Mouse (Mus musculus) limb, embryonic 12.5 days (tissue): Measurements from ENCODE around the gene Tph2. TPM values are rescaled to one million over a fixed set of nuclear protein-coding genes. Genes with fewer than 3 reads are reported as not detected.

Source experiments
- ATAC-seq: fragments of 200-750 bp; cut with Nextera tagmentation; 2 replicates; pipeline ENCODE4 v1.8.0; 2017; ENCODE audit warnings: low read depth, moderate TSS enrichment; ENCODE audit not compliant: insufficient number of reproducible peaks, insufficient read depth, low FRiP score, low TSS enrichment
- H3K27ac ChIP-seq: fragments of 300-500 bp; sonication (generic); 2 replicates; pipeline ENCODE4 v1.5.1; 2016; ENCODE audit warnings: mild to moderate bottlenecking, moderate library complexity
- H3K27me3 ChIP-seq: fragments of 300-500 bp; sonication (generic); 2 replicates; pipeline ENCODE4 v1.6.1; 2016; ENCODE audit warnings: mild to moderate bottlenecking, moderate library complexity
- H3K36me3 ChIP-seq: fragments of 300-500 bp; sonication (generic); 2 replicates; pipeline ENCODE4 v1.6.1; 2016; ENCODE audit warnings: mild to moderate bottlenecking, moderate library complexity
- H3K4me1 ChIP-seq: fragments of 300-500 bp; sonication (generic); replicated peaks from 2 replicates; pipeline ENCODE4 v1.6.1; 2016
- H3K4me2 ChIP-seq: fragments of 300-500 bp; sonication (generic); 2 replicates; pipeline ENCODE4 v1.6.1; 2016; ENCODE audit warnings: mild to moderate bottlenecking, moderate library complexity
- H3K4me3 ChIP-seq: fragments of 300-500 bp; sonication (generic); replicated peaks from 2 replicates; pipeline ENCODE4 v1.5.1; 2016; ENCODE audit warnings: mild to moderate bottlenecking
- H3K9ac ChIP-seq: fragments of 300-500 bp; sonication (generic); replicated peaks from 2 replicates; pipeline ENCODE4 v1.6.1; 2016; ENCODE audit warnings: mild to moderate bottlenecking, moderate library complexity
- H3K9me3 ChIP-seq: fragments of 300-500 bp; sonication (generic); 2 replicates; pipeline ENCODE4 v1.6.1; 2016; ENCODE audit warnings: mild to moderate bottlenecking, moderate library complexity
- WGBS: fragments of 180-500 bp; shearing (Covaris S2); methylation state at CpG from one replicate; pipeline ENCODE4 v1.1.7; 2016; 5-methylcytosine and 5-hydroxymethylcytosine counted together
- polyA plus RNA-seq: library from polyadenylated mRNA; unstranded; fragments of >200 nt; fragmentation: Nextera tagmentation; extraction: Ambion mirVana; gene quantifications from 2 replicates; pipeline ENCODE4 v1.2.1, GENCODE M21; 2016

Tph2 gene
- not detected in 2 replicates for polyA plus RNA-seq

- no peaks in the 10 kb centered on the region for H3K9me3 ChIP-seq
- H3K9ac ChIP-seq = no peak within 1 kb of the TSS
- 6% methylated on average over 9 of the region's 9 CpGs for WGBS
- H3K36me3 ChIP-seq = no peaks in the 10 kb centered on the region
- no peak within 1 kb of the TSS for H3K4me3 ChIP-seq
- no peak within 1 kb of the TSS for H3K27ac ChIP-seq
- no peaks in the 10 kb centered on the region for H3K4me1 ChIP-seq
- H3K4me2 ChIP-seq = no peak within 1 kb of the TSS
- H3K27me3 ChIP-seq = no peaks in the 10 kb centered on the region
- ATAC-seq = no peak
Observed at GRCm38 (mm10) chr10:115184697-115185096, at the start of gene Tph2. TSS of gene Tph2 (minus strand) at chr10:115185022.

GRCm38 (mm10) chr10:115233798-115234197 lies 49.0 kb upstream of the Tph2 start:
- Histone ChIP-seq H3K4me2 (no peak overlapping the region), H3K27ac (no peak overlapping the region), H3K4me1 (no peaks in the 10 kb centered on the region), H3K9me3 (no peaks in the 10 kb centered on the region), H3K9ac (no peak overlapping the region), H3K4me3 (no peak overlapping the region), H3K36me3 (peaks cover 57% of the 10 kb centered on the region), H3K27me3 (no peaks in the 10 kb centered on the region)
- WGBS = 83% methylated on average over 3 of the region's 3 CpGs
- no peak for ATAC-seq

- Histone ChIP-seq H3K4me2 (no peak overlapping the region), H3K9me3 (no peaks in the 10 kb centered on the region), H3K27me3 (no peaks in the 10 kb centered on the region), H3K4me1 (no peaks in the 10 kb centered on the region), H3K27ac (no peak overlapping the region), H3K36me3 (peaks cover 54% of the 10 kb centered on the region), H3K9ac (no peak overlapping the region), H3K4me3 (no peak overlapping the region)
- WGBS = 90% methylated on average over 3 of the region's 3 CpGs
- ATAC-seq = no peak
Observed at GRCm38 (mm10) chr10:115232513-115232912, 47.7 kb upstream of the Tph2 start.

GRCm38 (mm10) chr10:115229023-115229422 lies 44.2 kb upstream of the Tph2 start:
- peaks cover 54% of the 10 kb centered on the region for H3K36me3 ChIP-seq
- WGBS = 87% methylated on average over 9 of the region's 9 CpGs
- no peak overlapping the region for H3K4me3 ChIP-seq
- H3K27me3 ChIP-seq = no peaks in the 10 kb centered on the region
- H3K9ac ChIP-seq = no peak overlapping the region
- no peak overlapping the region for H3K27ac ChIP-seq
- H3K4me1 ChIP-seq = no peaks in the 10 kb centered on the region
- H3K4me2 ChIP-seq = no peak overlapping the region
- no peaks in the 10 kb centered on the region for H3K9me3 ChIP-seq
- ATAC-seq = no peak

- Histone ChIP-seq H3K4me3 (no peak overlapping the region), H3K4me2 (no peak overlapping the region), H3K9me3 (no peaks in the 10 kb centered on the region), H3K27ac (no peak overlapping the region), H3K27me3 (no peaks in the 10 kb centered on the region), H3K36me3 (peaks cover 41% of the 10 kb centered on the region), H3K4me1 (no peaks in the 10 kb centered on the region), H3K9ac (no peak overlapping the region)
- ATAC-seq = no peak
- 88% methylated on average over 7 of the region's 7 CpGs for WGBS
Observed at GRCm38 (mm10) chr10:115226586-115226985, 41.8 kb upstream of the Tph2 start.

- no peaks in the 10 kb centered on the region for H3K27me3 ChIP-seq
- peaks cover 44% of the 10 kb centered on the region for H3K36me3 ChIP-seq
- H3K9ac ChIP-seq = no peak overlapping the region
- H3K4me1 ChIP-seq = no peaks in the 10 kb centered on the region
- no peak overlapping the region for H3K4me2 ChIP-seq
- 88% methylated on average over 3 of the region's 3 CpGs for WGBS
- no peak overlapping the region for H3K4me3 ChIP-seq
- ATAC-seq = no peak
- no peaks in the 10 kb centered on the region for H3K9me3 ChIP-seq
- H3K27ac ChIP-seq = no peak overlapping the region
Observed at GRCm38 (mm10) chr10:115223845-115224244, 39.0 kb upstream of the Tph2 start.

- Histone ChIP-seq H3K4me2 (no peak overlapping the region), H3K4me1 (no peaks in the 10 kb centered on the region), H3K9me3 (no peaks in the 10 kb centered on the region), H3K36me3 (peaks cover 67% of the 10 kb centered on the region), H3K27me3 (no peaks in the 10 kb centered on the region), H3K4me3 (no peak overlapping the region), H3K27ac (no peak overlapping the region), H3K9ac (no peak overlapping the region)
- 95% methylated on average over 11 of the region's 11 CpGs for WGBS
- no peak for ATAC-seq
Observed at GRCm38 (mm10) chr10:115212916-115213580, 28.2 kb upstream of the Tph2 start.

GRCm38 (mm10) chr10:115205825-115206224 lies 21.0 kb upstream of the Tph2 start:
- no peaks in the 10 kb centered on the region for H3K9me3 ChIP-seq
- no peaks in the 10 kb centered on the region for H3K4me1 ChIP-seq
- no peak overlapping the region for H3K27ac ChIP-seq
- 91% methylated on average over 3 of the region's 3 CpGs for WGBS
- ATAC-seq = no peak
- H3K27me3 ChIP-seq = no peaks in the 10 kb centered on the region
- no peak overlapping the region for H3K4me3 ChIP-seq
- H3K36me3 ChIP-seq = peaks cover 70% of the 10 kb centered on the region
- H3K4me2 ChIP-seq = no peak overlapping the region
- H3K9ac ChIP-seq = no peak overlapping the region

- Histone ChIP-seq H3K27ac (no peak overlapping the region), H3K4me1 (no peaks in the 10 kb centered on the region), H3K27me3 (no peaks in the 10 kb centered on the region), H3K4me3 (no peak overlapping the region), H3K9ac (no peak overlapping the region), H3K36me3 (peaks cover 70% of the 10 kb centered on the region), H3K4me2 (no peak overlapping the region), H3K9me3 (no peaks in the 10 kb centered on the region)
- no peak for ATAC-seq
- WGBS = 88% methylated on average over 1 of the region's 1 CpGs
Observed at GRCm38 (mm10) chr10:115205284-115205683, 20.5 kb upstream of the Tph2 start.

GRCm38 (mm10) chr10:115191214-115191613 lies 6.4 kb upstream of the Tph2 start:
- no peaks in the 10 kb centered on the region for H3K9me3 ChIP-seq
- H3K4me1 ChIP-seq = no peaks in the 10 kb centered on the region
- H3K4me2 ChIP-seq = no peak overlapping the region
- H3K36me3 ChIP-seq = no peaks in the 10 kb centered on the region
- no peaks in the 10 kb centered on the region for H3K27me3 ChIP-seq
- ATAC-seq = no peak
- no peak overlapping the region for H3K9ac ChIP-seq
- no peak overlapping the region for H3K4me3 ChIP-seq
- H3K27ac ChIP-seq = no peak overlapping the region
- 85% methylated on average over 7 of the region's 7 CpGs for WGBS

GRCm38 (mm10) chr10:115187390-115187789 lies 2.6 kb upstream of the Tph2 start:
- Histone ChIP-seq H3K4me1 (no peaks in the 10 kb centered on the region), H3K36me3 (no peaks in the 10 kb centered on the region), H3K27me3 (no peaks in the 10 kb centered on the region), H3K9ac (no peak overlapping the region), H3K27ac (no peak overlapping the region), H3K9me3 (no peaks in the 10 kb centered on the region), H3K4me3 (no peak overlapping the region), H3K4me2 (no peak overlapping the region)
- 84% methylated on average over 1 of the region's 1 CpGs for WGBS
- ATAC-seq = no peak

GRCm38 (mm10) chr10:115181034-115181433 lies 3.8 kb downstream of the Tph2 start:
- no peaks in the 10 kb centered on the region for H3K36me3 ChIP-seq
- H3K9me3 ChIP-seq = no peaks in the 10 kb centered on the region
- H3K4me3 ChIP-seq = no peak overlapping the region
- no peak overlapping the region for H3K9ac ChIP-seq
- ATAC-seq = no peak
- no peaks in the 10 kb centered on the region for H3K27me3 ChIP-seq
- H3K4me2 ChIP-seq = no peak overlapping the region
- WGBS = 70% methylated on average over 3 of the region's 3 CpGs
- H3K4me1 ChIP-seq = no peaks in the 10 kb centered on the region
- no peak overlapping the region for H3K27ac ChIP-seq
